Mouse (Mus musculus) E14TG2a.4 (cell line): Measurements from ENCODE around the gene Sh3bp5l.
A peak's percentile ranks its signal among the peaks of the same experiment; 100 is the strongest.

Experiments
- H3K27me3 ChIP-seq: 2 replicates; pipeline ENCODE4 v1.6.1; 2014; ENCODE audit warnings: low read length, control low read depth; ENCODE audit not compliant: insufficient read depth
- H3K36me3 ChIP-seq: 2 replicates; pipeline ENCODE4 v1.6.1; 2014; ENCODE audit warnings: low read length, control low read depth; ENCODE audit not compliant: insufficient read depth
- H3K4me1 ChIP-seq: replicated peaks from 2 replicates; pipeline ENCODE4 v1.6.1; 2014; ENCODE audit warnings: low read depth, low read length, control low read depth
- H3K4me3 ChIP-seq: replicated peaks from 2 replicates; pipeline ENCODE4 v1.5.1; 2014; ENCODE audit warnings: mild to moderate bottlenecking, low read length
- H3K9me3 ChIP-seq: 2 replicates; pipeline ENCODE4 v1.6.1; 2014; ENCODE audit warnings: low read length, control low read depth
- CTCF ChIP-seq: conservative IDR thresholded peaks from 2 replicates; pipeline ENCODE4 v1.5.1; 2014; ENCODE audit warnings: low read length
- NANOG ChIP-seq: IDR thresholded peaks from 2 replicates; pipeline ENCODE4 v1.6.1; 2014; ENCODE audit warnings: borderline replicate concordance, low read length, mixed read lengths
- POU5F1 ChIP-seq: IDR thresholded peaks from 2 replicates; pipeline ENCODE4 v1.6.1; 2014; ENCODE audit warnings: low read length, borderline replicate concordance

Gene Sh3bp5l

GRCm38 (mm10) chr11:58329906-58330275 is 633 bp upstream of the Sh3bp5l start:
- Histone ChIP-seq H3K36me3 (peaks cover 57% of the 10 kb centered on the region), H3K9me3 (no peaks in the 10 kb centered on the region), H3K4me1 (peaks cover 50% of the 10 kb centered on the region), H3K4me3 (peak overlapping the region; percentile 96), H3K27me3 (no peaks in the 10 kb centered on the region)
- no peak for TF ChIP-seq POU5F1
- no peak for TF ChIP-seq CTCF
- TF ChIP-seq NANOG = no peak

- Histone ChIP-seq H3K4me3 (peak overlapping the region; percentile 96), H3K36me3 (peaks cover 62% of the 10 kb centered on the region), H3K9me3 (no peaks in the 10 kb centered on the region), H3K4me1 (peaks cover 48% of the 10 kb centered on the region), H3K27me3 (no peaks in the 10 kb centered on the region)
- TF ChIP-seq NANOG (no peak), POU5F1 (no peak), CTCF (no peak)
These were observed 598 bp downstream of the Sh3bp5l start for GRCm38 (mm10) chr11:58331149-58331495.

GRCm38 (mm10) chr11:58331546-58331945 is 1.0 kb downstream of the Sh3bp5l start:
- Histone ChIP-seq H3K4me3 (peak overlapping the region; percentile 96), H3K36me3 (peaks cover 66% of the 10 kb centered on the region), H3K27me3 (no peaks in the 10 kb centered on the region), H3K4me1 (peaks cover 45% of the 10 kb centered on the region), H3K9me3 (no peaks in the 10 kb centered on the region)
- TF ChIP-seq NANOG = no peak
- no peak for TF ChIP-seq POU5F1
- TF ChIP-seq CTCF = no peak

- Histone ChIP-seq H3K9me3 (no peaks in the 10 kb centered on the region), H3K4me1 (peaks cover 21% of the 10 kb centered on the region), H3K4me3 (no peak overlapping the region), H3K27me3 (no peaks in the 10 kb centered on the region), H3K36me3 (peaks cover 71% of the 10 kb centered on the region)
- TF ChIP-seq POU5F1 (no peak), NANOG (no peak), CTCF (no peak)
These were observed 4.2 kb downstream of the Sh3bp5l start for GRCm38 (mm10) chr11:58334746-58335145.

GRCm38 (mm10) chr11:58346745-58347144 is 16.2 kb downstream of the Sh3bp5l start:
- H3K4me1 ChIP-seq = peaks cover 20% of the 10 kb centered on the region
- H3K4me3 ChIP-seq = no peak overlapping the region
- TF ChIP-seq CTCF (no peak), NANOG (no peak), POU5F1 (no peak)
- peaks cover 35% of the 10 kb centered on the region for H3K36me3 ChIP-seq
- H3K9me3 ChIP-seq = no peaks in the 10 kb centered on the region
- H3K27me3 ChIP-seq = no peaks in the 10 kb centered on the region

- H3K4me1 ChIP-seq = peaks cover 9% of the 10 kb centered on the region
- no peak; the same call in 1 of the 2 replicates for TF ChIP-seq CTCF
- TF ChIP-seq POU5F1 = no peak
- TF ChIP-seq NANOG = no peak
- H3K4me3 ChIP-seq = no peak overlapping the region
- peaks cover 22% of the 10 kb centered on the region for H3K36me3 ChIP-seq
- no peaks in the 10 kb centered on the region for H3K27me3 ChIP-seq
- H3K9me3 ChIP-seq = no peaks in the 10 kb centered on the region
These were observed 20.1 kb downstream of the Sh3bp5l start for GRCm38 (mm10) chr11:58350628-58351027.

- Histone ChIP-seq H3K4me1 (peaks cover 3% of the 10 kb centered on the region; the same call in 1 of the 2 replicates), H3K36me3 (peaks cover 17% of the 10 kb centered on the region), H3K9me3 (peaks cover 2% of the 10 kb centered on the region; the same call in 1 of the 2 replicates), H3K4me3 (no peak overlapping the region), H3K27me3 (no peaks in the 10 kb centered on the region)
- TF ChIP-seq NANOG = no peak
- no peak; the same call in 1 of the 2 replicates for TF ChIP-seq CTCF
- no peak for TF ChIP-seq POU5F1
These were observed 20.7 kb downstream of the Sh3bp5l start for GRCm38 (mm10) chr11:58351179-58351578.

- H3K4me1 ChIP-seq = no peaks in the 10 kb centered on the region
- no peaks in the 10 kb centered on the region for H3K27me3 ChIP-seq
- peaks cover 2% of the 10 kb centered on the region; the same call in 1 of the 2 replicates for H3K9me3 ChIP-seq
- peaks cover 1% of the 10 kb centered on the region; the same call in 1 of the 2 replicates for H3K36me3 ChIP-seq
- no peak for TF ChIP-seq POU5F1
- peak; percentile 80 for TF ChIP-seq CTCF
- no peak for TF ChIP-seq NANOG
- no peak overlapping the region for H3K4me3 ChIP-seq
These were observed 22.4 kb downstream of the Sh3bp5l start for GRCm38 (mm10) chr11:58352681-58353548.

- peaks cover 2% of the 10 kb centered on the region; the same call in 1 of the 2 replicates for H3K9me3 ChIP-seq
- H3K4me3 ChIP-seq = no peak overlapping the region
- TF ChIP-seq NANOG (no peak), CTCF (no peak)
- H3K4me1 ChIP-seq = no peaks in the 10 kb centered on the region
- H3K27me3 ChIP-seq = no peaks in the 10 kb centered on the region
- H3K36me3 ChIP-seq = no peaks in the 10 kb centered on the region
These were observed 23.2 kb downstream of the Sh3bp5l start for GRCm38 (mm10) chr11:58353709-58354108.
